Mouse (Mus musculus) lung, embryonic 15.5 days (tissue): ENCODE data around the gene Taf1d. TPM values are rescaled to one million over a fixed set of nuclear protein-coding genes. Genes with fewer than 3 reads are reported as not detected.

Experiments
- ATAC-seq: fragments of 200-750 bp; cut with Nextera tagmentation; 2 replicates; pipeline ENCODE4 v1.8.0; 2017; ENCODE audit warnings: moderate number of reproducible peaks, borderline replicate concordance; ENCODE audit not compliant: low FRiP score, low TSS enrichment; ENCODE audit errors: extremely low read depth
- H3K27ac ChIP-seq: fragments of 300-500 bp; sonication (generic); 2 replicates; pipeline ENCODE4 v1.5.1; 2015; ENCODE audit warnings: moderate library complexity, mild to moderate bottlenecking, inconsistent platforms
- H3K27me3 ChIP-seq: fragments of 300-500 bp; sonication (generic); 2 replicates; pipeline ENCODE4 v1.6.1; 2015; ENCODE audit warnings: inconsistent platforms
- H3K36me3 ChIP-seq: fragments of 300-500 bp; sonication (generic); 2 replicates; pipeline ENCODE4 v1.6.1; 2015; ENCODE audit warnings: inconsistent platforms
- H3K4me1 ChIP-seq: fragments of 300-500 bp; sonication (generic); 2 replicates; pipeline ENCODE4 v1.6.1; 2015; ENCODE audit warnings: inconsistent platforms
- H3K4me2 ChIP-seq: fragments of 300-500 bp; sonication (generic); 2 replicates; pipeline ENCODE4 v1.6.1; 2015; ENCODE audit warnings: inconsistent platforms, mild to moderate bottlenecking, moderate library complexity
- H3K4me3 ChIP-seq: fragments of 300-500 bp; sonication (generic); 2 replicates; pipeline ENCODE4 v1.5.1; 2015; ENCODE audit warnings: mild to moderate bottlenecking, inconsistent platforms
- H3K9ac ChIP-seq: fragments of 300-500 bp; sonication (generic); 2 replicates; pipeline ENCODE4 v1.6.1; 2015; ENCODE audit warnings: inconsistent platforms
- H3K9me3 ChIP-seq: fragments of 300-500 bp; sonication (generic); 2 replicates; pipeline ENCODE4 v1.6.1; 2016; ENCODE audit warnings: inconsistent platforms
- WGBS: fragments of 180-500 bp; shearing (Covaris S2); methylation state at CpG from one replicate; pipeline ENCODE4 v1.1.7; 2015; 5-methylcytosine and 5-hydroxymethylcytosine counted together
- polyA plus RNA-seq: library from polyadenylated mRNA; unstranded; fragments of >200 nt; fragmentation: Nextera tagmentation; extraction: Ambion mirVana; gene quantifications from 2 replicates; pipeline ENCODE4 v1.2.1, GENCODE M21; 2015

The Taf1d gene
- polyA plus RNA-seq, result 67.5 and 67.7 TPM in 2 replicates

DNA sequence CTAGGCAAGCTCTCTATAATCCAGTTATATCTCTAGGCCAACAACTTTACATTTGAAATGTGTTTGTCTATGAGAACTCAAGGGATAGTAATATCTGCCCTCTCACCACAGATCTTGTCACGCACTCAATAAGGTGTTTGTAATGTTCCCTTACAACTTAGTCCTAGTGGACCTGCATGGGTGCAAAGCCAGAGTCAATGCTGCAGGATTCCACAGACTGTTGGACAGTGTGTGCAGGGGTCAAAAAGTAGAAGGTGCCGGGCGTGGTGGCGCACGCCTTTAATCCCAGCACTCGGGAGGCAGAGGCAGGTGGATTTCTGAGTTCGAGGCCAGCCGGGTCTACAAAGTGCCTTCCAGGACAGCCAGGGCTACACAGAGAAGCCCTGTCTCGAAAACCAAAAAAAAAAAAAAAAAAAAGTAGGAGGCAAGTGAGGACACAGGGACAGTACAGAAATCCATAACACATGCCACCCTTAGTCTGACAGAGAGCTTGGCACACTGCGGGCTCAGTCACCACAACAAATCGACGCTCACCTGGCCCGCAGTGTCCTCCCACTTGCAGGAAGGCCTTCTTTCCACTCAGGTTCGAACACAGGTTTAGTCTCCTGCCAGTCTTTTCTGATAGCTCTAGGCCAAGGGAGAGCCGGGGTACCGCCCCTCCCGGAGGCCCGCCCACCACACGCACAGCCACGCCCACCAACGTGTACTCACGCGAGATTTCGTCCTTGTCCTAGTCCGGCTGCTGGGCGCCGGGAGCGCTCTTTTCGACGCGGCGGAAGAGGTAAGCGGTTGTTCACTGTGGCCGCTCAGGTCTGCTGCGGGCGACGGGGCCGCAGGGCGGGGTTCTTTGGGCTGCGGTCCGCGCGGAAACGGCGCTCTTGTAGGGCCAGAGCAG, at the start of gene Taf1d:
Gene Taf1d (plus strand): TSS at position 712 of the 895 bp plus-strand sequence.
- Histone ChIP-seq H3K9me3 (no peaks in the 10 kb centered on the region), H3K4me3 (peak within 1 kb of the TSS; percentile 72), H3K27me3 (no peaks in the 10 kb centered on the region), H3K4me1 (peaks cover 28% of the 10 kb centered on the region), H3K9ac (peak within 1 kb of the TSS; percentile 91), H3K4me2 (peak within 1 kb of the TSS; percentile 60), H3K27ac (peak within 1 kb of the TSS; percentile 91), H3K36me3 (peaks cover 23% of the 10 kb centered on the region)
- peak; percentile 98 for ATAC-seq
- WGBS, result 11% methylated on average over 45 of the region's 45 CpGs

GRCm38 (mm10) chr9:15256214-15256613, 49.8 kb upstream of the Taf1d start:
- ATAC-seq, result no peak
- 59% methylated on average over 3 of the region's 3 CpGs for WGBS
- H3K27me3 ChIP-seq, result no peaks in the 10 kb centered on the region

DNA sequence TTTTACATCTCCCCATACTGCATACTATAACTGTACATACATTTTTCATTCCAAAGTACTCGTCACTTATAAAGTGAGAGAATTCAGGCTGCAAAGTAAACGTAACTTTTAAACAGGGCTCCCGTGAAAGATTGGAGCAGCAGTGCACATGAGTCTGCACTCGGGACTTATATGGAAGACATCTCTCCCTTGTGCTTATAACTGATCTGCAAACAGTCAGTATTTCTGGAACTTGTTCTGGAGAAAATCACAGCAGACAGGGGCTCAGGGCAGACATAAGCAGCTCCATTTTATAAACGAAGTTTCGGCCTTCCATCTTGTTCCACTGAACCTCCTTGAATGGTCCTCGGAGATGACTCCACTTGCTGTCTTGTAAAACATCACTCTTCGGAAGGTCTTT, 44.0 kb upstream of the Taf1d start:
- ATAC-seq, result no peak
- no peak overlapping the region for H3K4me3 ChIP-seq

More at GRCm38 (mm10) chr9:15256214-15256613, 49.8 kb upstream of the Taf1d start:
- H3K4me2 ChIP-seq, result no peak overlapping the region
- H3K9me3 ChIP-seq, result no peaks in the 10 kb centered on the region
- no peak overlapping the region for H3K27ac ChIP-seq
- H3K4me1 ChIP-seq, result no peaks in the 10 kb centered on the region
- H3K9ac ChIP-seq, result no peak overlapping the region
- H3K4me3 ChIP-seq, result no peak overlapping the region
- peaks cover 8% of the 10 kb centered on the region; the same call in 1 of the 2 replicates for H3K36me3 ChIP-seq

DNA sequence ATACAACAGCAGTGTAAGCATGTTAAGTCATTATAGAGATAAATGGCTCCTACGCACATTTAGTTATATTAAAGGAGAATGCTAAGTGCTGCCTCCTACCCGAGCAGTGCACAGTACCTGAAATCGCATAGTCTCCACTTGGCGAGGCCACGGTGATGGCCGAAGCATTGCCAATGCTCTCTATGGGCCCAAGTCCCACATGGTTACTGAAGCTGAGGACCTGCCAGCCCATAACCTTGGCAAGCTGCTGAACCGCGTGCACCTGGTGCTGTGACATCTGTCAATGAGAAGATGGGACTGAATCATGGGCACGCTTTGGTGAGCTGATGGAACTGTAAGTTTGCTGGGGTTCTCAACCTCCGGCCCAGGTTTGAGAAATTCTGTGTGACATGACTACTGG, 42.5 kb upstream of the Taf1d start:
- H3K4me3 ChIP-seq, result no peak overlapping the region
- no peak overlapping the region for H3K9ac ChIP-seq
- H3K4me1 ChIP-seq, result no peaks in the 10 kb centered on the region
- H3K9me3 ChIP-seq, result no peaks in the 10 kb centered on the region
- peaks cover 74% of the 10 kb centered on the region for H3K36me3 ChIP-seq
- H3K27ac ChIP-seq, result no peak overlapping the region
- ATAC-seq, result no peak
- no peak overlapping the region for H3K4me2 ChIP-seq
- WGBS, result 95% methylated on average over 10 of the region's 10 CpGs
- no peaks in the 10 kb centered on the region for H3K27me3 ChIP-seq

More for the DNA sequence above, 44.0 kb upstream of the Taf1d start:
- no peak overlapping the region for H3K4me2 ChIP-seq
- H3K9me3 ChIP-seq, result no peaks in the 10 kb centered on the region
- H3K27me3 ChIP-seq, result no peaks in the 10 kb centered on the region
- 87% methylated on average over 8 of the region's 8 CpGs for WGBS
- no peak overlapping the region for H3K9ac ChIP-seq
- no peaks in the 10 kb centered on the region for H3K4me1 ChIP-seq
- no peak overlapping the region for H3K27ac ChIP-seq
- peaks cover 61% of the 10 kb centered on the region for H3K36me3 ChIP-seq

DNA sequence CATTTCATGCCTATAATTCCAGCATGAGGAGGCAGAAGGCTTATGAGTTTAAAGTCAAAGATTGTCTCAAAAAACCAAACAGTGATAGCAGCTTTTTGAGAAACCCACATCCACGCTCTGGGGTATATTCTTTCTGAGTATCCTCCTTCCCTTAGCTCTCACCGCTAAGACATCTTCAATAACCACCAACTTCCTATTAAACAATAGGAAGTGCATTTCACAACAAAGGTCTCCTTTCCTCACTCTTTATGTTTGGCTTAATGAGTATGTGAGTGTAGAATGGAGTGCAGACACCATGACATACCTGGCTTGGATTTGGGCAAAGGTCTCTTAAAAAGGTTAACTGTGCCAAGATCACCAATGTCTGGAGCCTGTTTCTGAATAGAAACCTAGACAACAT, 32.0 kb upstream of the Taf1d start:
- peaks cover 4% of the 10 kb centered on the region; the same call in 1 of the 2 replicates for H3K4me1 ChIP-seq
- H3K4me2 ChIP-seq, result no peak overlapping the region
- no peaks in the 10 kb centered on the region for H3K9me3 ChIP-seq
- H3K9ac ChIP-seq, result no peak overlapping the region
- 85% methylated on average over 2 of the region's 2 CpGs for WGBS
- no peak for ATAC-seq
- peaks cover 70% of the 10 kb centered on the region for H3K36me3 ChIP-seq
- no peaks in the 10 kb centered on the region for H3K27me3 ChIP-seq
- H3K4me3 ChIP-seq, result no peak overlapping the region
- no peak overlapping the region for H3K27ac ChIP-seq

- H3K9me3 ChIP-seq, result no peaks in the 10 kb centered on the region
- H3K4me2 ChIP-seq, result no peak overlapping the region
- H3K9ac ChIP-seq, result no peak overlapping the region
- no peak for ATAC-seq
- H3K36me3 ChIP-seq, result peaks cover 42% of the 10 kb centered on the region
- H3K27me3 ChIP-seq, result no peaks in the 10 kb centered on the region
- H3K4me3 ChIP-seq, result no peak overlapping the region
- H3K4me1 ChIP-seq, result peaks cover 11% of the 10 kb centered on the region
- no peak overlapping the region for H3K27ac ChIP-seq
- 89% methylated on average over 4 of the region's 4 CpGs for whole genome bisulfite sequencing
Observed at GRCm38 (mm10) chr9:15276855-15277254, 29.2 kb upstream of the Taf1d start.

- no peak for ATAC-seq
- WGBS, result 77% methylated on average over 3 of the region's 3 CpGs
- Histone ChIP-seq H3K27ac (no peak overlapping the region), H3K36me3 (peaks cover 28% of the 10 kb centered on the region), H3K9ac (no peak overlapping the region), H3K4me1 (peaks cover 11% of the 10 kb centered on the region), H3K4me2 (peak overlapping the region; percentile 65; the same call in 1 of the 2 replicates), H3K27me3 (no peaks in the 10 kb centered on the region), H3K4me3 (0 out of 2 replicates have a peak overlapping the region, but pooled peaks have one; percentile 77), H3K9me3 (no peaks in the 10 kb centered on the region)
Observed at GRCm38 (mm10) chr9:15278343-15278742, 27.7 kb upstream of the Taf1d start.

DNA sequence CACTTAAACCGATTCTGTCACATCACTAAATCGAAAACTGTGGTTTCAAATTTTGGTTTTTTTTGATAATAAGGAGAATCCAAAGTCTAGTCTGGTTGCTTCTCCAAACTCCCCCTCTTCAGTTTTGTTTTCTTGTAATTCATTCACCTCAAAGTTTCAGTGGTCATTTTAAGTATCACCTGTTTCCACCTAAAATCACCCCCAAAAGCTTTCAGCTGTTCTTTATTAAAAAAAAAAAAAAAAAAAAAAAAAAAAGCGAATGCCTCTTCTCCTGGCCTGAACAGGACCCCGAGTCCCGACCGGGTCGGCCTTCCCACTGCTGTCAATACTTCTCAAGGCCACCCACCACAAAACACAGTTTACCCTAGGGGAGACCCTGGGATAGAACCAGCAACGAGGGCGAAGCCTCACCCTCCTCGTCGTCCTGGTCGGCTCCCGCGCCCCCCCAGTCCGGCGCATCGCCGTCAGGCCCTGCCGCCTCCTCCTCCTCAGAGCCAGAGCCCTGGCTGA, 26.8 kb upstream of the Taf1d start:
- Histone ChIP-seq H3K9ac (peak overlapping the region; percentile 92), H3K9me3 (no peaks in the 10 kb centered on the region), H3K27me3 (no peaks in the 10 kb centered on the region), H3K4me1 (peaks cover 11% of the 10 kb centered on the region), H3K4me3 (peak overlapping the region; percentile 77), H3K36me3 (peaks cover 20% of the 10 kb centered on the region), H3K27ac (peak overlapping the region; percentile 89), H3K4me2 (peak overlapping the region; percentile 65)
- no peak for ATAC-seq
- 9% methylated on average over 19 of the region's 19 CpGs for WGBS

GRCm38 (mm10) chr9:15279649-15280490, 26.1 kb upstream of the Taf1d start, which contains the start of gene Med17:
Gene Med17, minus strand, starts transcription at chr9:15279931.
- WGBS, result under 1% methylated on average over 57 of the region's 57 CpGs
- Histone ChIP-seq H3K36me3 (peaks cover 14% of the 10 kb centered on the region), H3K27ac (peak within 1 kb of the TSS; percentile 89), H3K4me2 (peak within 1 kb of the TSS; percentile 65), H3K27me3 (no peaks in the 10 kb centered on the region), H3K9me3 (no peaks in the 10 kb centered on the region), H3K4me1 (peaks cover 11% of the 10 kb centered on the region), H3K9ac (peak within 1 kb of the TSS; percentile 92), H3K4me3 (peak within 1 kb of the TSS; percentile 77)
- peak; percentile 97 for ATAC-seq

DNA sequence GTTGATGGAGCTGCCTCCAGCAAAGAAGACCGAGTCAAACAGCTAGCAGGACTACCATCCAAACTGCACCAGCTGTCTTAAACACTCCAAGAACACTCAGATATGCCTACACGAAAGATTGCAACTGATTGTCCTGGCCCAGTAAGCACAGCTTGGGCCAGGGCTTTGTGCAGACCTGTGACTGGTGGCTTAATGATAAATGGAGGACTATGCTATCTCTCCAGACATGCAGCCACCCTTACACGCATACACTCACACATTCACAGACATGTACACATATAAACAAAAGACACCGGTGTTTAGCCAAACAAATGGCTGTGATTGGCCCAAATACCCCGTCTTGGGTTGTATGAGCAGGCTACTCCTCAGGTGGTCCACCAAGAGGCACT, 25.5 kb upstream of the Taf1d start:
- peak overlapping the region; percentile 65 for H3K4me2 ChIP-seq
- no peaks in the 10 kb centered on the region for H3K9me3 ChIP-seq
- WGBS, result 35% methylated on average over 5 of the region's 5 CpGs
- peak overlapping the region; percentile 77 for H3K4me3 ChIP-seq
- H3K27ac ChIP-seq, result no peak overlapping the region
- H3K27me3 ChIP-seq, result no peaks in the 10 kb centered on the region
- H3K36me3 ChIP-seq, result peaks cover 8% of the 10 kb centered on the region
- no peak for ATAC-seq
- peak overlapping the region; percentile 61 for H3K9ac ChIP-seq
- H3K4me1 ChIP-seq, result peaks cover 11% of the 10 kb centered on the region

DNA sequence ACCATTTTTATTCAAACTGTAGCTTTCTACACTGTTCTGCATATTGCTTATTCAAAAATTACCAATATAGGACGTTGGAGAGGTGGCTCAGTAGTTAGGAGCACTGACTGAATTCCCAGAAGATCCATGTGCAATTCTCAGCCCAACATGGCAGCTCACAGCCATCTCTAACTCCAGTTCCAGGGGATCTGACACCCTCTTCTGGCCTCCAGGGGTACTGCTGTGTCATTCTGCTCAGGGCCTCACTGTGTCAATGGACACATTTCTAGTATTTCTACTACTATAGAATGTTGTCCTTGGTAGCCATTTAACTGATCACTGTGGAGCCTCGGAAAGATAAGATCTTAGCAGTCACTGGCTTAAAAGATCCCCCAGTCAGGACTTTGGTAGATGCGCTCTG, 20.6 kb upstream of the Taf1d start:
- no peaks in the 10 kb centered on the region for H3K27me3 ChIP-seq
- H3K9me3 ChIP-seq, result no peaks in the 10 kb centered on the region
- no peak overlapping the region for H3K4me2 ChIP-seq
- no peak overlapping the region for H3K9ac ChIP-seq
- WGBS, result 60% methylated on average over 3 of the region's 3 CpGs
- H3K4me1 ChIP-seq, result peaks cover 4% of the 10 kb centered on the region
- H3K36me3 ChIP-seq, result no peaks in the 10 kb centered on the region
- no peak overlapping the region for H3K4me3 ChIP-seq
- no peak for ATAC-seq
- H3K27ac ChIP-seq, result no peak overlapping the region
